Mouse (Mus musculus) adrenal gland, adult (tissue): ENCODE results near the gene Hivep1.

ENCODE experiments used
- DNase-seq, 2 experiments: peaks; one replicate each; pipeline ENCODE4 v3.0.0; 2022 to 2023; ENCODE audit warnings: low spot score in 1 of 2; ENCODE audit not compliant: inconsistent age in 2 of 2

Gene Hivep1

GRCm38 (mm10) chr13:42112071-42112470 is 60.2 kb downstream of the Hivep1 start:
- DNase-seq, result no peak

GRCm38 (mm10) chr13:42112748-42113147 is 60.9 kb downstream of the Hivep1 start:
- DNase-seq, result no peak

GRCm38 (mm10) chr13:42113601-42114000 is 61.8 kb downstream of the Hivep1 start:
- no peak for DNase-seq

GRCm38 (mm10) chr13:42116301-42116700 is 64.5 kb downstream of the Hivep1 start:
- no peak for DNase-seq

GRCm38 (mm10) chr13:42119062-42119461 is 67.2 kb downstream of the Hivep1 start:
- no peak for DNase-seq

GRCm38 (mm10) chr13:42121106-42121776 is 69.4 kb downstream of the Hivep1 start:
- DNase-seq, result no peak

- DNase-seq, result no peak
Measured at GRCm38 (mm10) chr13:42121777-42122682, 70.2 kb downstream of the Hivep1 start.

- DNase-seq, result no peak
Measured at GRCm38 (mm10) chr13:42144627-42145026, 92.8 kb downstream of the Hivep1 start.

- DNase-seq, result no peak
Measured at GRCm38 (mm10) chr13:42149328-42150071, 97.7 kb downstream of the Hivep1 start.

- DNase-seq, result no peak
Measured at GRCm38 (mm10) chr13:42150072-42150450, 98.2 kb downstream of the Hivep1 start.

GRCm38 (mm10) chr13:42150462-42151127 is 98.8 kb downstream of the Hivep1 start:
- DNase-seq, result no peak

- DNase-seq, result no peak
Measured at GRCm38 (mm10) chr13:42158259-42158658, 106.4 kb downstream of the Hivep1 start.

GRCm38 (mm10) chr13:42159416-42160185 is 107.8 kb downstream of the Hivep1 start:
- DNase-seq, result no peak

- DNase-seq, result no peak
Measured at GRCm38 (mm10) chr13:42170802-42171201, 119.0 kb downstream of the Hivep1 start.

- peak; percentile 19 to 75 for DNase-seq
Measured at GRCm38 (mm10) chr13:42174827-42175420, 123.1 kb downstream of the Hivep1 start.

GRCm38 (mm10) chr13:42182635-42183034 is 130.8 kb downstream of the Hivep1 start:
- no peak for DNase-seq

- no peak for DNase-seq
Measured at GRCm38 (mm10) chr13:42184131-42184530, 132.3 kb downstream of the Hivep1 start.

- DNase-seq, result no peak
Measured at GRCm38 (mm10) chr13:42193016-42193415, 141.2 kb downstream of the Hivep1 start.

GRCm38 (mm10) chr13:42195671-42196070 is 143.8 kb downstream of the Hivep1 start:
- DNase-seq, result peak in 1 of 2 experiments; percentile 77

- no peak for DNase-seq
Measured at GRCm38 (mm10) chr13:42197656-42198055, 145.8 kb downstream of the Hivep1 start.
